8 mouse cellular contexts compared by ENCODE assay signal in the genomic region with DNA sequence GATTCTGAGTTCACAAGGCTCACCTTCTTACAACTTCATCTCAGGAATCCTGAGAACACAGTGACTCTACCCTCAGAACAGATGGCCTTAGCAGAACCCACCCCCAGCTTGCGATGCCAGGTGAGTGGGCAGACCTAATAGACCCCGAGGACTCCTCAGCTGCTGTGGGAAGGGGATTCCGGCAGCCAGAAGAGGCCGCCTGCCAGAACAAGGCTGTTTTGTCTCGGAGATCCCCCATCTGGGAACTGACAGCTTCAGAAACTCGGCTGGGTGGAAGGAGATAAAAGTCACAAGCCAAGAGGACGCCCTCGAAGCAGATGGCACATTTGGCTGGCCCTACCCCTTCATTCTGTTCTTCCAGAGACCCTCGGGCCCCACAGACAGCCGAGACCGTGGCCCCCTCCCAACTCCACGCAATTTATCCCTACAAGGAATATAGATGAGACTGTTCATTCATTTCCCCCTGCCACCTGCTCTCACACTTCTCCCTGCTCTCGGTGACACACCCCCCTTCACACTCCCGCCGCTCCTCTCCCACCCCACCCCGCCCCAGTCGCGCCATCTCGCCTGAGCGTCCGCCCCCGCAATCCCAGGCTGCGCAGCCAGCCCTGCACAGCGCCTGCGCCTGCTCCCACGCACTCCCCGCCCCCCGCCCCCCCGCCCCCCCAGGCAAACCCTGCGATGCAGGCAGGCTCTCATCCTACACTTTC. TPM values are rescaled to one million over a fixed set of nuclear protein-coding genes. Genes with fewer than 3 reads are reported as not detected.
DNase-seq lines count a peak whose midpoint lies in the region; ATAC-seq and TF ChIP-seq lines count a peak whose summit lies in the region.

Gene Optc, minus strand, starts transcription at position 51 of the 710 bp plus-strand sequence.

- 3% methylated on average over 30 of the region's 30 CpGs for WGBS in kidney, embryonic 14.5 days
- 4% methylated on average over 29 of the region's 30 CpGs for WGBS in forebrain, embryonic 11.5 days
- 5% methylated on average over 28 of the region's 30 CpGs for WGBS in intestine, embryonic 15.5 days
- WGBS in limb, embryonic 13.5 days = 3% methylated on average over 27 of the region's 30 CpGs

- peak within 1 kb of the TSS; percentile 73; the same call in 1 of the 2 replicates for H3K27ac ChIP-seq in kidney, embryonic 14.5 days (ENCODE audit: low read depth, low read length)
- H3K27ac ChIP-seq in forebrain, embryonic 11.5 days (ENCODE audit: low read depth, low read length) = peak within 1 kb of the TSS; percentile 51; the same call in 1 of the 2 replicates
- H3K27ac ChIP-seq in intestine, embryonic 15.5 days = peak within 1 kb of the TSS; percentile 75
- H3K27ac ChIP-seq in limb, embryonic 13.5 days = peak within 1 kb of the TSS; percentile 58; the same call in 1 of the 2 replicates

- H3K4me2 ChIP-seq in kidney, embryonic 14.5 days (replicated peaks; ENCODE audit: low read depth, low read length) = peak within 1 kb of the TSS; percentile 92
- H3K4me2 ChIP-seq in forebrain, embryonic 11.5 days (ENCODE audit: low read depth, low read length, severe bottlenecking) = peak within 1 kb of the TSS; percentile 83
- peak within 1 kb of the TSS; percentile 82 for H3K4me2 ChIP-seq in intestine, embryonic 15.5 days (replicated peaks)
- H3K4me2 ChIP-seq in limb, embryonic 13.5 days (replicated peaks) = peak within 1 kb of the TSS; percentile 91

- DNase-seq in kidney, adult 11 months = no peak
- DNase-seq in brain, embryonic 14.5 days (ENCODE audit: low read depth) = peak; percentile 96
- peak; percentile 82 for DNase-seq in forebrain, embryonic 11.5 days (ENCODE audit: low spot score)
- DNase-seq in neural tube, embryonic 10.5 days (ENCODE audit: extremely low spot score, low spot score) = peak; percentile 60
- no peak for DNase-seq in ovary, postnatal 14 days (ENCODE audit: low spot score)

- peak; percentile 75 for ATAC-seq in kidney, embryonic 14.5 days (ENCODE audit: low FRiP score, low TSS enrichment)
- ATAC-seq in forebrain, embryonic 11.5 days (replicated peaks; ENCODE audit: low FRiP score) = peak; percentile 70
- ATAC-seq in intestine, embryonic 15.5 days = peak; percentile 85
- ATAC-seq in limb, embryonic 13.5 days (ENCODE audit: low FRiP score, low read depth) = peak; percentile 77

- peak within 1 kb of the TSS; percentile 67 for H3K9ac ChIP-seq in kidney, embryonic 14.5 days (ENCODE audit: low read depth, low read length)
- peak within 1 kb of the TSS; percentile 58 for H3K9ac ChIP-seq in forebrain, embryonic 11.5 days (ENCODE audit: low read length)
- peak within 1 kb of the TSS; percentile 52 for H3K9ac ChIP-seq in intestine, embryonic 15.5 days
- peak within 1 kb of the TSS; percentile 73 for H3K9ac ChIP-seq in limb, embryonic 13.5 days

- no peak for TF ChIP-seq CTCF in brain, embryonic 14.5 days (IDR thresholded peaks at IDR 0.05; ENCODE audit: borderline replicate concordance, extremely low read depth, insufficient read depth, insufficient read length)

- H3K4me1 ChIP-seq in kidney, embryonic 14.5 days (ENCODE audit: control insufficient read depth, insufficient read depth, low read length) = peaks cover 18% of the 10 kb centered on the region
- peaks cover 17% of the 10 kb centered on the region for H3K4me1 ChIP-seq in forebrain, embryonic 11.5 days (replicated peaks; ENCODE audit: control insufficient read depth, insufficient read depth, low read length)
- H3K4me1 ChIP-seq in intestine, embryonic 15.5 days (replicated peaks) = peaks cover 18% of the 10 kb centered on the region
- peaks cover 30% of the 10 kb centered on the region for H3K4me1 ChIP-seq in limb, embryonic 13.5 days

- no peaks in the 10 kb centered on the region for H3K9me3 ChIP-seq in kidney, embryonic 14.5 days (ENCODE audit: control insufficient read depth, low read length)
- H3K9me3 ChIP-seq in forebrain, embryonic 11.5 days (ENCODE audit: control insufficient read depth, low read length) = no peaks in the 10 kb centered on the region
- no peaks in the 10 kb centered on the region for H3K9me3 ChIP-seq in intestine, embryonic 15.5 days
- no peaks in the 10 kb centered on the region for H3K9me3 ChIP-seq in limb, embryonic 13.5 days

- H3K36me3 ChIP-seq in kidney, embryonic 14.5 days (ENCODE audit: control insufficient read depth, insufficient read depth, low read length) = no peaks in the 10 kb centered on the region
- no peaks in the 10 kb centered on the region for H3K36me3 ChIP-seq in forebrain, embryonic 11.5 days (ENCODE audit: control insufficient read depth, insufficient read depth, low read length)
- no peaks in the 10 kb centered on the region for H3K36me3 ChIP-seq in intestine, embryonic 15.5 days
- H3K36me3 ChIP-seq in limb, embryonic 13.5 days = no peaks in the 10 kb centered on the region

- peak within 1 kb of the TSS; percentile 40 for H3K4me3 ChIP-seq in kidney, embryonic 14.5 days (ENCODE audit: low read length)
- peak within 1 kb of the TSS; percentile 24 for H3K4me3 ChIP-seq in forebrain, embryonic 11.5 days (ENCODE audit: low read depth, low read length)
- H3K4me3 ChIP-seq in intestine, embryonic 15.5 days (replicated peaks) = peak within 1 kb of the TSS; percentile 37
- H3K4me3 ChIP-seq in limb, embryonic 13.5 days = peak within 1 kb of the TSS; percentile 47

- H3K27me3 ChIP-seq in kidney, embryonic 14.5 days (ENCODE audit: control insufficient read depth, insufficient read depth, low read length) = no peaks in the 10 kb centered on the region
- peaks cover 8% of the 10 kb centered on the region; the same call in 1 of the 2 replicates for H3K27me3 ChIP-seq in forebrain, embryonic 11.5 days (ENCODE audit: control insufficient read depth, insufficient read depth, low read length)
- no peaks in the 10 kb centered on the region for H3K27me3 ChIP-seq in intestine, embryonic 15.5 days (replicated peaks)
- peaks cover 34% of the 10 kb centered on the region for H3K27me3 ChIP-seq in limb, embryonic 13.5 days

- TF ChIP-seq POLR2A in brain, embryonic 14.5 days (IDR thresholded peaks at IDR 0.05; ENCODE audit: borderline replicate concordance, extremely low read depth, insufficient read depth, insufficient read length, poor library complexity, severe bottlenecking) = 0 out of 2 replicates have a peak, but pooled peaks have one; percentile 22

RNA-seq across cellular contexts. Expression of gene Optc, which starts in this region (rescaled TPM):
- 0.26 TPM in 1 of 2 replicates, not detected in the other for polyA plus RNA-seq in kidney, embryonic 14.5 days (2014; fragmentation: Nextera tagmentation; extraction: Ambion mirVana)
- 9.0 and 9.2 TPM in 2 replicates for polyA plus RNA-seq in brain, embryonic 14.5 days (2012; rRNA removed)
- polyA plus RNA-seq in forebrain, embryonic 11.5 days (2014; fragmentation: Nextera tagmentation; extraction: Ambion mirVana) = 2.5 and 2.6 TPM in 2 replicates
- 1.2 TPM in 2 replicates for polyA plus RNA-seq in intestine, embryonic 15.5 days (2015; fragmentation: Nextera tagmentation; extraction: Ambion mirVana)
- polyA plus RNA-seq in limb, embryonic 13.5 days (2015; fragmentation: Nextera tagmentation; extraction: Ambion mirVana) = 0.74 and 0.81 TPM in 2 replicates

Comparison
In these comparisons a context has a peak if more than half of its experiments do, and no peak if none do; other contexts are left out.
1. Peak in ATAC-seq, H3K4me3 ChIP-seq, H3K27ac ChIP-seq, H3K9ac ChIP-seq and H3K4me2 ChIP-seq in kidney, embryonic 14.5 days; RNA of the gene not detected or under 1 TPM.
2. Peak in ATAC-seq, H3K4me3 ChIP-seq, H3K27ac ChIP-seq, H3K9ac ChIP-seq and H3K4me2 ChIP-seq in limb, embryonic 13.5 days; RNA of the gene not detected or under 1 TPM.
3. DNase-seq: peak in brain, embryonic 14.5 days (single experiment), forebrain, embryonic 11.5 days (single experiment) and neural tube, embryonic 10.5 days (single experiment); none in kidney, adult 11 months (single experiment) and ovary, postnatal 14 days (single experiment).
4. Peak in every context shown above with its lines, with median percentiles within 50 percentile points of each other: ATAC-seq, H3K27ac ChIP-seq, H3K4me2 ChIP-seq, H3K4me3 ChIP-seq and H3K9ac ChIP-seq.